ENCODE assay signal across 13 mouse cellular contexts in the genomic region with DNA sequence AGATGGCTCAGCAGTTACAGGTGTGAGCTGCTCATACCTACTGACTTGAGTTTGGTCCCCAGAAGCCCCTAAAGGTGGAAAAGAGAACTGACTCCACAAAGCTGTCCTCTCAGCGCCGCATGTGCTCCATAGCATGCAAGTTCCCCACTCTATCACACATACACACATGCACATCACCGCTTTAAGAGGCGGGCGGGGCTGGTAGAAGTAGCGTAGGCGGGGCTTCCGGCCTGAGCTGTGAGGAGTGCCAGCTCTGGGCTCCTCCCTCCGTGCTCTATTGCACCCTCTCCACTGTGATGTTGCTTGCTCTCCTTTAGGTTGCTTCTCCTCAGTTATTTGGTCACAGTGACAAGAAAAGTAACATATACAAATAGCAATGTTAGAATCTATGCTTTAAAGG.
DNase-seq lines count a peak whose midpoint lies in the region; ATAC-seq and TF ChIP-seq lines count a peak whose summit lies in the region.
"Had no signal": no experiment of that assay in that cellular context is flagged by ENCODE, and none has a peak within 500 bp of the region (broad histone marks: within the 10 kb centered on the region; RNA-seq: fewer than 3 reads in every experiment).

No protein-coding gene starts in this region.

- DNase-seq in forebrain, postnatal 0 days, result no peak
- peak; percentile 56 for DNase-seq in c-Kit-positive CD71-positive TER-119-positive erythroid progenitor cells, embryonic 14.5 days (ENCODE audit: low spot score)
- peak; percentile 45 for DNase-seq in lung, postnatal 36 days
- no peak for DNase-seq in stomach, postnatal 0 days (ENCODE audit: low spot score)
- DNase-seq in gastrocnemius, postnatal 10 days, result no peak
- DNase-seq in right cerebral cortex, postnatal 14 days, result no peak
- no peak for DNase-seq in kidney, postnatal 4 days
- DNase-seq: adrenal gland, postnatal 10 days; cerebellum, postnatal 14 days; kidney, postnatal 36 days had no signal

- no peak for TF ChIP-seq EP300 in stomach, postnatal 0 days (optimal IDR thresholded peaks at IDR 0.05)

- 0 out of 2 replicates have a peak, but pooled peaks cover 4% of the 10 kb centered on the region for H3K4me1 ChIP-seq in forebrain, postnatal 0 days (ENCODE audit: insufficient read depth)
- peaks cover 3% of the 10 kb centered on the region; the same call in 1 of the 2 replicates for H3K4me1 ChIP-seq in forebrain, embryonic 13.5 days
- H3K4me1 ChIP-seq in stomach, postnatal 0 days (replicated peaks; ENCODE audit: control insufficient read depth, insufficient read depth), result no peaks in the 10 kb centered on the region
- H3K4me1 ChIP-seq: forebrain, embryonic 10.5 days; limb, embryonic 15.5 days had no signal

- no peak overlapping the region for H3K4me3 ChIP-seq in forebrain, postnatal 0 days (ENCODE audit: low read depth, low read length)
- no peak overlapping the region for H3K4me3 ChIP-seq in forebrain, embryonic 13.5 days
- no peak overlapping the region for H3K4me3 ChIP-seq in stomach, postnatal 0 days (ENCODE audit: low read depth, low read length)
- H3K4me3 ChIP-seq: forebrain, embryonic 10.5 days; limb, embryonic 15.5 days had no signal

- WGBS in forebrain, postnatal 0 days, result 78% methylated on average over 9 of the region's 9 CpGs
- 79% methylated on average over 9 of the region's 9 CpGs for WGBS in forebrain, embryonic 13.5 days
- WGBS in stomach, postnatal 0 days, result 80% methylated on average over 9 of the region's 9 CpGs

- H3K27ac ChIP-seq in forebrain, postnatal 0 days (ENCODE audit: low read depth, low read length), result peak overlapping the region; percentile 35; the same call in 1 of the 2 replicates
- no peak overlapping the region for H3K27ac ChIP-seq in forebrain, embryonic 13.5 days
- no peak overlapping the region for H3K27ac ChIP-seq in stomach, postnatal 0 days (replicated peaks)
- H3K27ac ChIP-seq: forebrain, embryonic 10.5 days; limb, embryonic 15.5 days had no signal

- H3K9me3 ChIP-seq in forebrain, postnatal 0 days (ENCODE audit: low read length), result no peaks in the 10 kb centered on the region
- no peaks in the 10 kb centered on the region for H3K9me3 ChIP-seq in forebrain, embryonic 13.5 days (replicated peaks)
- no peaks in the 10 kb centered on the region for H3K9me3 ChIP-seq in stomach, postnatal 0 days (ENCODE audit: control insufficient read depth, low read length)
- H3K9me3 ChIP-seq: forebrain, embryonic 10.5 days; limb, embryonic 15.5 days had no signal

- H3K36me3 ChIP-seq in forebrain, postnatal 0 days (ENCODE audit: insufficient read depth), result no peaks in the 10 kb centered on the region
- no peaks in the 10 kb centered on the region for H3K36me3 ChIP-seq in forebrain, embryonic 13.5 days (ENCODE audit: poor library complexity, severe bottlenecking)
- H3K36me3 ChIP-seq in stomach, postnatal 0 days (ENCODE audit: control insufficient read depth, insufficient read depth, low read length), result no peaks in the 10 kb centered on the region
- H3K36me3 ChIP-seq: forebrain, embryonic 10.5 days; limb, embryonic 15.5 days had no signal

- ATAC-seq in forebrain, postnatal 0 days, result no peak
- no peak for ATAC-seq in forebrain, embryonic 13.5 days
- ATAC-seq in stomach, postnatal 0 days (ENCODE audit: low FRiP score, low TSS enrichment), result peak; percentile 56; the same call in 1 of the 2 replicates

- no peak overlapping the region for H3K9ac ChIP-seq in forebrain, postnatal 0 days
- H3K9ac ChIP-seq in forebrain, embryonic 13.5 days, result no peak overlapping the region
- H3K9ac ChIP-seq in stomach, postnatal 0 days (ENCODE audit: low read length), result no peak overlapping the region
- H3K9ac ChIP-seq: limb, embryonic 15.5 days had no signal

- no peak overlapping the region for H3K4me2 ChIP-seq in forebrain, postnatal 0 days (ENCODE audit: low read depth)
- H3K4me2 ChIP-seq in forebrain, embryonic 13.5 days, result no peak overlapping the region
- H3K4me2 ChIP-seq in stomach, postnatal 0 days (replicated peaks; ENCODE audit: low read depth), result no peak overlapping the region
- H3K4me2 ChIP-seq: limb, embryonic 15.5 days had no signal

- no peak for TF ChIP-seq CTCF in forebrain, postnatal 0 days (IDR thresholded peaks at IDR 0.05; ENCODE audit: low read depth)
- TF ChIP-seq CTCF in stomach, postnatal 0 days (IDR thresholded peaks at IDR 0.05; ENCODE audit: low read depth), result no peak

- H3K27me3 ChIP-seq in forebrain, postnatal 0 days (ENCODE audit: insufficient read depth, low read length), result no peaks in the 10 kb centered on the region
- no peaks in the 10 kb centered on the region for H3K27me3 ChIP-seq in forebrain, embryonic 13.5 days
- H3K27me3 ChIP-seq in stomach, postnatal 0 days (ENCODE audit: control insufficient read depth, insufficient read depth, low read length), result no peaks in the 10 kb centered on the region
- H3K27me3 ChIP-seq: limb, embryonic 15.5 days had no signal

Comparison
In these comparisons a context has a peak if more than half of its experiments do, and no peak if none do; other contexts are left out.
1. DNase-seq: peak in c-Kit-positive CD71-positive TER-119-positive erythroid progenitor cells, embryonic 14.5 days (single experiment) and lung, postnatal 36 days (single experiment); none in forebrain, postnatal 0 days (single experiment), stomach, postnatal 0 days (single experiment), gastrocnemius, postnatal 10 days (single experiment), right cerebral cortex, postnatal 14 days (single experiment) and kidney, postnatal 4 days (0 of 2).